Mouse (Mus musculus): Measurements from ENCODE around the gene Prss41.
"Not testable (repeated sequence)": the region's sequence is repeated elsewhere in the genome, so short reads cannot be mapped to it uniquely, and the experiment has no call there.

The Prss41 gene

GRCm38 (mm10) chr17:23843812-23844273 lies at the start of gene Prss41, which contains the start of gene Prss32:
Gene Prss41 (minus strand): TSS chr17:23844172.
Gene Prss32 (plus strand): TSS chr17:23843855.
- TF ChIP-seq GATA4 (IDR thresholded peaks at IDR 0.05; ENCODE audit: insufficient replicate concordance, low read length) = no peak

GRCm38 (mm10) chr17:23880576-23880975 lies 36.6 kb upstream of the Prss41 start, which contains the start of the genes Dcpp1 and Dcpp2:
Gene Dcpp1 (plus strand): TSS chr17:23880876.
Gene Dcpp2 (plus strand): TSS chr17:23880880.
- TF ChIP-seq GATA4 (IDR thresholded peaks at IDR 0.05; ENCODE audit: insufficient replicate concordance, low read length) = not testable (repeated sequence)

GRCm38 (mm10) chr17:23877166-23877565 lies 33.2 kb upstream of the Prss41 start:
- TF ChIP-seq GATA4 (IDR thresholded peaks at IDR 0.05; ENCODE audit: insufficient replicate concordance, low read length) = no peak

- TF ChIP-seq GATA4 (IDR thresholded peaks at IDR 0.05; ENCODE audit: insufficient replicate concordance, low read length) = no peak
These were observed 32.8 kb upstream of the Prss41 start for GRCm38 (mm10) chr17:23876741-23877140.

- no peak for TF ChIP-seq GATA4 (IDR thresholded peaks at IDR 0.05; ENCODE audit: insufficient replicate concordance, low read length)
These were observed 30.2 kb upstream of the Prss41 start for GRCm38 (mm10) chr17:23873884-23874856.

DNA sequence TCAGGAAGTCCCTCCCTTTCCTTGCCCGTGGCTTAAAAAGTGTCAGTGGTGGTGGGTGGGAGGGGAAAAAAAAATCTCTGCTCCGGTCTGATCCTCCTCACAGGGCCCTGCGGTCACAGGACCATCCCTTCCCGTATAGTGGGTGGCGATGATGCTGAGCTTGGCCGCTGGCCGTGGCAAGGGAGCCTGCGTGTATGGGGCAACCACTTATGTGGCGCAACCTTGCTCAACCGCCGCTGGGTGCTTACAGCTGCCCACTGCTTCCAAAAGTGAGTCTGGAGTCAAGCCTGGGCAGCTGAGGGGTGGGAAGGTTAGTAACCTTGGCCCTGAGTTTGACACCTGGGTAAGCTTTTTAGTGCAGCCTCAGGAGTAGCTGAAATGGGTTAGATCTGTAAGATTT lies 24.5 kb upstream of the Prss41 start:
- TF ChIP-seq GATA4 (IDR thresholded peaks at IDR 0.05; ENCODE audit: insufficient replicate concordance, low read length) = no peak

- no peak for TF ChIP-seq GATA4 (IDR thresholded peaks at IDR 0.05; ENCODE audit: insufficient replicate concordance, low read length)
These were observed 23.8 kb upstream of the Prss41 start, which contains the start of gene Prss21 for GRCm38 (mm10) chr17:23867756-23868155. Gene Prss21 (plus strand): TSS chr17:23868056.

DNA sequence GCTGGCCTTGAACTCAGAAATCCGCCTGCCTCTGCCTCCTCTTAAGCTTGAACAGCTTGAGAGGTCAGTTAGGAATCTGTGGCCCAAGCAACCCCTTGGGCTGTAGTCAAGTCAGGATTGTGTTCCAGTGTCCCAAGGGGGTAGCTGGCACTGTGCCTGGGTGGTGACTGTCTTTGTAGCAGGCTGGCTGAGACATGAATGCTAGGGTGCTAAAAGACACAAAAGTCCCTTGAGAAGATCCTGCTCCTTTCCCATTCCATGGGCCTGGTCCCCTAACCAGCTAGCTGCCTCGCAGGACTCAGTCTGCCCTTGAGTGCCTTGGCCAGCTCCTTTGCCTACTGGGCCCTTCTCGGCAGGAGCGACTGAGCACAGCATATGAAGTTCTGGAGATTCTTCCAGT lies 19.0 kb upstream of the Prss41 start:
- no peak for TF ChIP-seq GATA4 (IDR thresholded peaks at IDR 0.05; ENCODE audit: insufficient replicate concordance, low read length)

GRCm38 (mm10) chr17:23857913-23858312 lies 13.9 kb upstream of the Prss41 start:
- TF ChIP-seq GATA4 (IDR thresholded peaks at IDR 0.05; ENCODE audit: insufficient replicate concordance, low read length) = no peak

DNA sequence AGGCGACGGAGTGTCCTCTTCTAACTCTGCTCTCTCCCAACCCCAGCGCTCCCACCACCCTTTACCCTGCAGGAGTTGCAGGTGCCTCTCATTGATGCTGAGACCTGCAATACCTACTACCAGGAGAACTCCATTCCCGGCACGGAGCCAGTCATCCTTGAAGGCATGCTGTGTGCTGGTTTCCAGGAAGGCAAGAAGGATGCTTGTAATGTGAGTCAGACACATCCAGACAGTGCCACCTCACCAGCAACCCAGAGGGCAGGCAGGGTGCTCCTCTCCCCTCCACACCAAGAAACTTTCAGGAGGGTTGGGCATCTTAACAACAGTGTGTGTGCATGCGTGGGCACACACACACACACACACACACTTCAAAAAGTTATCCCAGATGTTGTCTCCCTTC lies 13.2 kb upstream of the Prss41 start:
- no peak for TF ChIP-seq GATA4 (IDR thresholded peaks at IDR 0.05; ENCODE audit: insufficient replicate concordance, low read length)

- no peak for TF ChIP-seq GATA4 (IDR thresholded peaks at IDR 0.05; ENCODE audit: insufficient replicate concordance, low read length)
These were observed 10.3 kb upstream of the Prss41 start for GRCm38 (mm10) chr17:23854229-23854765.

- no peak for TF ChIP-seq GATA4 (IDR thresholded peaks at IDR 0.05; ENCODE audit: insufficient replicate concordance, low read length)
These were observed 9.3 kb upstream of the Prss41 start for GRCm38 (mm10) chr17:23853292-23853691.

- peak; percentile 88 for TF ChIP-seq GATA4 (IDR thresholded peaks at IDR 0.05; ENCODE audit: insufficient replicate concordance, low read length)
These were observed 7.1 kb upstream of the Prss41 start for GRCm38 (mm10) chr17:23850853-23851749.

DNA sequence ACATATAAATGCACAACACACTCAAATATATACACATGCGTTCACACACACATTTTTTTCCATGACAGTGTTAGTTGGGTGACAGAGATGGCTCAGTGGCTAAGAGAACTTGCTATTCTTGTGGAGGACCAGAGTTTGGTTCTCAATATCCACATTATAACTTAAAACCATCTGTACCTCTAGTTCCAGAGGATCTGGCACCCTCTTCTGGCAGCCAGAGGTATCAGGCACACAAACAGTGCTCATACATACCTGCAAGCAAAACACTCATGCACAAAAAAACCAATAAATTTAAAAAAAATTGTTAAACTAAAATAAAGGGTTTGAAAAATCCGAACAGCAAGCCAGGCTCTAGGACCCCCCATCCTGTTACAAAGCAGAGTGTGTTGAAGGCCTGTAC lies 6.1 kb upstream of the Prss41 start:
- TF ChIP-seq GATA4 (IDR thresholded peaks at IDR 0.05; ENCODE audit: insufficient replicate concordance, low read length) = no peak

All from liver, adult (tissue).